Mouse (Mus musculus) T-helper 2 cell (primary cell): ENCODE measurements around the gene Edem3.

Source experiments
- in situ Hi-C: fragments of 300-600 bp; cut with MboI, MseI; formaldehyde crosslinking; loops from one replicate; pipeline ENCODE4 v1.15.1; 2025; ENCODE audit warnings: high pct_unique_total_duplicates

Gene Edem3

GRCm38 (mm10) chr1:151754881-151755659 lies at the start of gene Edem3:
Edem3 (plus strand) TSS chr1:151755371.
- in situ Hi-C loops, result loop anchor here (10.0 kb wide), 1 partner anchor 260 kb away; no protein-coding TSS in a partner anchor

- in situ Hi-C loops, result loop anchor here (5.0 kb wide), 1 partner anchor 139 kb away; no protein-coding TSS in a partner anchor
Observed at GRCm38 (mm10) chr1:151705723-151706396, 49.3 kb upstream of the Edem3 start.

- in situ Hi-C loops, result loop anchor here (5.0 kb wide), 1 partner anchor 139 kb away; no protein-coding TSS in a partner anchor
Observed at GRCm38 (mm10) chr1:151706397-151706752, 48.8 kb upstream of the Edem3 start.

- in situ Hi-C loops, result loop anchor here (5.0 kb wide), 1 partner anchor 142 kb away; no protein-coding TSS in a partner anchor
Observed at GRCm38 (mm10) chr1:151708966-151709733, 46.0 kb upstream of the Edem3 start.

- in situ Hi-C loops, result loop anchor here (5.0 to 10.0 kb wide), 2 partner anchors 142 to 255 kb away; no protein-coding TSS in a partner anchor
Observed at GRCm38 (mm10) chr1:151709734-151710022, 45.5 kb upstream of the Edem3 start.

GRCm38 (mm10) chr1:151710424-151711055 lies 44.6 kb upstream of the Edem3 start:
- in situ Hi-C loops, result loop anchor here (10.0 kb wide), 1 partner anchor 256 kb away; no protein-coding TSS in a partner anchor

GRCm38 (mm10) chr1:151711062-151711461 lies 44.1 kb upstream of the Edem3 start:
- in situ Hi-C loops, result loop anchor here (10.0 kb wide), 1 partner anchor 256 kb away; no protein-coding TSS in a partner anchor

- in situ Hi-C loops, result loop anchor here (10.0 kb wide), 1 partner anchor 258 kb away; no protein-coding TSS in a partner anchor
Observed at GRCm38 (mm10) chr1:151712664-151713063, 42.5 kb upstream of the Edem3 start.

GRCm38 (mm10) chr1:151713622-151714021 lies 41.5 kb upstream of the Edem3 start:
- in situ Hi-C loops, result loop anchor here (10.0 kb wide), 1 partner anchor 259 kb away; no protein-coding TSS in a partner anchor

GRCm38 (mm10) chr1:151716024-151716710 lies 39.0 kb upstream of the Edem3 start:
- in situ Hi-C loops, result loop anchor here (10.0 kb wide), 1 partner anchor 261 kb away; no protein-coding TSS in a partner anchor

- in situ Hi-C loops, result loop anchor here (10.0 kb wide), 1 partner anchor 263 kb away; no protein-coding TSS in a partner anchor
Observed at GRCm38 (mm10) chr1:151717624-151718023, 37.5 kb upstream of the Edem3 start.

GRCm38 (mm10) chr1:151718575-151718974 lies 36.6 kb upstream of the Edem3 start:
- in situ Hi-C loops, result loop anchor here (10.0 kb wide), 1 partner anchor 264 kb away; no protein-coding TSS in a partner anchor

GRCm38 (mm10) chr1:151719911-151720310 lies 35.3 kb upstream of the Edem3 start:
- in situ Hi-C loops, result loop anchor here (10.0 kb wide), 1 partner anchor 265 kb away; no protein-coding TSS in a partner anchor

- in situ Hi-C loops, result no loop called here
Observed at GRCm38 (mm10) chr1:151720566-151720965, 34.6 kb upstream of the Edem3 start.

GRCm38 (mm10) chr1:151721357-151721983 lies 33.7 kb upstream of the Edem3 start:
- in situ Hi-C loops, result no loop called here

GRCm38 (mm10) chr1:151723771-151724170 lies 31.4 kb upstream of the Edem3 start:
- in situ Hi-C loops, result no loop called here

- in situ Hi-C loops, result no loop called here
Observed at GRCm38 (mm10) chr1:151725590-151725989, 29.6 kb upstream of the Edem3 start.

- in situ Hi-C loops, result no loop called here
Observed at GRCm38 (mm10) chr1:151726358-151726757, 28.8 kb upstream of the Edem3 start.

- in situ Hi-C loops, result no loop called here
Observed at GRCm38 (mm10) chr1:151728141-151728540, 27.0 kb upstream of the Edem3 start.

GRCm38 (mm10) chr1:151737146-151737545 lies 18.0 kb upstream of the Edem3 start:
- in situ Hi-C loops, result no loop called here
